Mouse (Mus musculus) heart, adult 2 months (tissue): ENCODE data around the gene Zfp654. TPM values are rescaled to one million over a fixed set of nuclear protein-coding genes. Genes with fewer than 3 reads are reported as not detected.

ENCODE experiments used
- DNase-seq, 2 experiments: peaks; one replicate each; pipeline ENCODE4 v3.0.0; 2021
- H3K27ac ChIP-seq: fragments of 200-600 bp; 2 replicates; pipeline ENCODE4 v1.8.1; 2022
- H3K27me3 ChIP-seq: fragments of 200-500 bp; 2 replicates; pipeline ENCODE4 v1.6.1; 2012; ENCODE audit warnings: mild to moderate bottlenecking, low read length, inconsistent platforms, mixed read lengths; ENCODE audit not compliant: control insufficient read depth, insufficient read depth
- H3K36me3 ChIP-seq: fragments of 200-500 bp; 2 replicates; pipeline ENCODE4 v1.6.1; 2012; ENCODE audit warnings: low read length, inconsistent platforms; ENCODE audit not compliant: control insufficient read depth, insufficient read depth
- H3K4me1 ChIP-seq: fragments of 200-500 bp; 2 replicates; pipeline ENCODE4 v1.6.1; 2011; ENCODE audit warnings: low read length; ENCODE audit not compliant: control insufficient read depth, insufficient read depth
- H3K4me3 ChIP-seq: fragments of 200-600 bp; 2 replicates; pipeline ENCODE4 v1.8.1; 2022
- H3K79me2 ChIP-seq: fragments of 200-500 bp; replicated peaks from 2 replicates; pipeline ENCODE4 v1.6.1; 2012; ENCODE audit warnings: mild to moderate bottlenecking, inconsistent platforms, low read length, moderate library complexity, mixed read lengths; ENCODE audit not compliant: control insufficient read depth, insufficient read depth
- H3K9ac ChIP-seq: fragments of 200-500 bp; 2 replicates; pipeline ENCODE4 v1.6.1; 2012; ENCODE audit warnings: low read depth, mild to moderate bottlenecking, control low read depth, inconsistent platforms, low read length, mixed read lengths
- CTCF ChIP-seq: fragments of 200-600 bp; IDR thresholded peaks from 2 replicates; pipeline ENCODE4 v1.8.1; 2022; ENCODE audit warnings: antibody characterized with exemption, mild to moderate bottlenecking, moderate library complexity
- EP300 ChIP-seq: fragments of 200-500 bp; IDR thresholded peaks from 2 replicates; pipeline ENCODE4 v1.6.1; 2011; ENCODE audit warnings: low read depth, low read length, control low read depth; ENCODE audit not compliant: insufficient read depth
- POLR2A ChIP-seq: fragments of 200-500 bp; IDR thresholded peaks from 2 replicates; pipeline ENCODE4 v1.6.1; 2011; ENCODE audit warnings: mild to moderate bottlenecking, low read depth, low read length, control low read depth; ENCODE audit not compliant: insufficient read depth
- whole genome bisulfite sequencing: fragments of 180-500 bp; shearing (Covaris S2); methylation state at CpG from one replicate; pipeline ENCODE4 v1.1.7; 2018; 5-methylcytosine and 5-hydroxymethylcytosine counted together
- intact Hi-C: fragments of 180-260 bp; cut with DNase I; formaldehyde crosslinking; loops from one replicate; pipeline ENCODE4 v1.15.1; 2025
- polyA plus RNA-seq: library from polyadenylated mRNA; depleted of rRNA; stranded (reverse); fragments of >200 nt; gene quantifications from 2 replicates; pipeline ENCODE4 v1.2.3, GENCODE M21; 2012
- total RNA-seq, 2 experiments: library from RNA; stranded (reverse); gene quantifications; 2 replicates each; pipeline ENCODE4 v1.2.3; 2021

Gene Zfp654
- total and polyA plus RNA-seq, 3 experiments, result 1.3 to 10.6 (median 7.2) TPM

DNA sequence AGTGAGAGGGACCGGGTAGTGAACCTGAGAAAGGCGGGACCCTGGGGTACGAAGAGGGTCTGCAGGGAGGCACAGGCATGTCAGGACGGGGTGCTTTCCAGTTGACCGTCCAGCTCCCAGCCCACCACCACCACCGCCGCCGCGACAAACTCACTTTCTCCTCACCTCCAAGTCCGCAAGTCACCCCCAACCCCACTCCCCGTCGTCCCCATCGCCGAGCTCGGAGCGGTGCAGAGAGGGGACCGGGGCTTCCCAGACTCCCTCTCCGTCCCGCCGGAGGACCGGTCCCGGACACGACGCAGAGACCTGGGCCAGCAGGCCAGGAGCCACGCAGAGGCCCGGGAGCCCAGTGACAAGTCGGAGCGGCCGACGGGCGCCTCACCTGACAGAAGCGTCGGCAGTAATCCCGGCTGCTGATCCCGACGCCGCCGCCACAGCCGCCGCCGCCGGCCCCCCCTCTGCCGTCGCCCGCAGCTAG is 328 bp downstream of the Zfp654 start:
- peaks cover 6% of the 10 kb centered on the region; the same call in 1 of the 2 replicates for H3K79me2 ChIP-seq
- peak overlapping the region; percentile 90 for H3K9ac ChIP-seq
- TF ChIP-seq POLR2A (no peak), CTCF (no peak), EP300 (no peak)
- no peak for DNase-seq
- peaks cover 21% of the 10 kb centered on the region for H3K36me3 ChIP-seq
- peak overlapping the region; percentile 100 for H3K4me3 ChIP-seq
- peak overlapping the region; percentile 94 for H3K27ac ChIP-seq
- under 1% methylated on average over 45 of the region's 45 CpGs for WGBS
- no peaks in the 10 kb centered on the region for H3K27me3 ChIP-seq
- intact Hi-C loops, result loop anchor here (1.0 kb wide), 1 partner anchor 80 kb away; the partner anchor contains the start of gene 4930453N24Rik
- peaks cover 8% of the 10 kb centered on the region for H3K4me1 ChIP-seq

DNA sequence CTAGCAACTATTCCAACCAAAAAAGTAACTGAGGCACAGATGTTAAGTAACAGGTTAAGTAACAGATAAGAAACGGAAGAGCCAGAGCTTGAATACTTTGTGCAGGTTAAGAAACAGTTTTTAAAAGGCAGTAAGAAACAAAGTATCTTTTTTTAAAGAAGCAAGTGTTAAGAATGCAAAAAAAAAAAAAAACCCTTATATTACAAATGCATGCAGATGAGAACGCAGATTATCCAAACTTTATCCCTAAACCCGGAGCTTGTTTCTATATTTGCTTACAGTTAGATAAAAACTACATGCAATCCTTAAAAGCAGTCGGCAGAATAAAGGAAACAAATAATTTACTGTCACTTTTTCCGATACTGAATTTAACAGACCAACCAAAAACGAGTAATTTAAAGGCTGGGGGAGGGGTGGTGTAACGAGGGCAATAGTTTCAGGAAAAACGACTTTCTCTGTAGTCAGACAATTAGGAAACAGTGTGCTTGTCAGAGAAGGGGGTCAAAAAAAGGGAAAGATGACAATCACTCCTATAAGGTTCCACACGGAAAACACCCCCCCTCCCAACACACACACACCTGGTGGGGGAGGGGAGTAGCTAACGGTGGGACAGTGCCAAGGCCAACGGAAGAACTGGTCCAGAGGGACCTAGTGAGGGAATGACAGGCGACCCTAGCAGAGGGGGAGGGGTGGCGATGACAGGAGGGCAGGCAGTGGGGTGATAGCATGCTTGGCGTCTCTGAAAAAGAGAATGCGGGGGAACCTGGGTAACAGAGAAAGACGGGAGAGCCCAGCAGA is 966 bp downstream of the Zfp654 start:
- peaks cover 8% of the 10 kb centered on the region for H3K4me1 ChIP-seq
- H3K4me3 ChIP-seq, result peak overlapping the region; percentile 100
- peaks cover 6% of the 10 kb centered on the region; the same call in 1 of the 2 replicates for H3K79me2 ChIP-seq
- intact Hi-C loops, result loop anchor here (1.0 kb wide), 1 partner anchor 79 kb away; the partner anchor contains the start of gene 4930453N24Rik
- H3K27me3 ChIP-seq, result no peaks in the 10 kb centered on the region
- H3K36me3 ChIP-seq, result peaks cover 21% of the 10 kb centered on the region
- DNase-seq, result peak; percentile 31 to 50
- WGBS, result under 1% methylated on average over 16 of the region's 16 CpGs
- peak overlapping the region; percentile 90 for H3K9ac ChIP-seq
- TF ChIP-seq CTCF, result no peak
- TF ChIP-seq POLR2A, result no peak
- no peak for TF ChIP-seq EP300
- peak overlapping the region; percentile 94 for H3K27ac ChIP-seq

- H3K4me3 ChIP-seq, result no peak overlapping the region
- H3K27ac ChIP-seq, result no peak overlapping the region
- 88% methylated on average over 8 of the region's 8 CpGs for whole genome bisulfite sequencing
- peak; percentile 51 for TF ChIP-seq CTCF
- no peak for TF ChIP-seq POLR2A
- peaks cover 2% of the 10 kb centered on the region for H3K36me3 ChIP-seq
- no peak overlapping the region for H3K9ac ChIP-seq
- intact Hi-C loops, result no loop called here
- no peaks in the 10 kb centered on the region for H3K27me3 ChIP-seq
- no peak for DNase-seq
- H3K79me2 ChIP-seq, result peaks cover 6% of the 10 kb centered on the region
- H3K4me1 ChIP-seq, result peaks cover 2% of the 10 kb centered on the region
Measured at GRCm38 (mm10) chr16:64845947-64846346, 5.5 kb downstream of the Zfp654 start.

DNA sequence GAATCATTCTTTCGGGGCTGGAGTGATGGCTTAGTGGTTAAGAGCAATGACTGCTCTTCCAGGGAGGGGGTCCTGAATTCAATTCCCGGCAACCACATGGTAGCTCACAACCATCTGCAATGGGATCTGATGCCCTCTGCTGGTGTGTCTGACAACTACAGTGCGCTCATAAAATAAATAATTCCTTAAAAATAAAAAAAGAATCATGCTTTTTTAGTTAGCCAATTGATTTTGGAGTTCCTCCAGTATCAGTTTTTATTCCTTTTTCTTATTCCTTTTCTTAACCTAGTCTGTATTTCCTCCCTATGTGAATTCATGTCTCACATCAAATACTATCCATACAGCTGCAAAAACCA is 9.1 kb downstream of the Zfp654 start:
- H3K36me3 ChIP-seq, result 0 out of 2 replicates have a peak, but pooled peaks cover 2% of the 10 kb centered on the region
- peaks cover 5% of the 10 kb centered on the region; the same call in 1 of the 2 replicates for H3K79me2 ChIP-seq
- H3K27ac ChIP-seq, result no peak overlapping the region
- H3K4me1 ChIP-seq, result peaks cover 1% of the 10 kb centered on the region; the same call in 1 of the 2 replicates
- intact Hi-C loops, result no loop called here
- H3K9ac ChIP-seq, result no peak overlapping the region
- no peak for DNase-seq
- no peak overlapping the region for H3K4me3 ChIP-seq
- no peaks in the 10 kb centered on the region for H3K27me3 ChIP-seq
- 98% methylated on average over 3 of the region's 3 CpGs for WGBS
- TF ChIP-seq EP300 (no peak), POLR2A (no peak), CTCF (peak; percentile 31)

DNA sequence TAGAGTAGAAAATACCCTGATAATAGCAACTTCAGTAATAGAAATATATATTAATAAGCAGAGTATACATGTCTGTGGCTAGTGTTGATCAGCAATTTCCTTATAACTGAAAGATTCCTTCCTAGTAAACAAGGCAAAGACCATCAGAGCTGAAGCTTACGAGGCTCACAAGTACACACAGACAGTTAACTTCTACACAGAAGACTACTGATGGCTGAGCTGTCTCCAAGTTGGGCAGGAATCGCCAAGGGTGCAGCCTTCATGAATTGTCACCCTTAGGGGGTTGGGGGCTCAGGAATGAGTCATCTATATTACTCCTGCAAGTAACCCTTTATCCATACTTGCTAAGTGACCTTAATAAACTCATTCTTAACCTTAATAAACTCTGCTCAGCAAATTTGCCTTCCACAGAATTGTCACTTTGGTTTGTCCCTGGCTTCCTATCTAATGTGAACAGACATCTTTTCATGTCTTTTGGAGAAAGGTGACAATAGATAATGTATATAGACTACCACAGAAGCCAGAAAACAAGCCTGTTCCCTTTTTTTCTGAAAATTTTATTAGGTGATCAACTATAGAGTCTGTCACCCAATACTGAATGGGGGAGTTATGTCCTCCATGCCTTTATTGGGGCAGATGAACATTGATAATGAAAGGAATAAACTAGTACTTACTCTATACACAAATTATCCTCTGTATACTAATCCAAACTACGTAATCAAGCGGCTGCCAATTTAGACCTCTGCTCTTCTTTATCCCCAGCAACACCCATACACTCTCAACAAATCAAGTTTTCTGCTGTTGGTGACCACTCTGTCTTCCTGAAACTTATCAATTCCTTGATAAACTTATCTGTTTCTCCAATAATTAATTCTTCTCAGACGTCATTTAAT is 9.7 kb downstream of the Zfp654 start:
- Histone ChIP-seq H3K4me3 (no peak overlapping the region), H3K79me2 (peaks cover 5% of the 10 kb centered on the region; the same call in 1 of the 2 replicates)
- WGBS, result 83% methylated on average over 5 of the region's 5 CpGs

More for the DNA sequence above, 9.7 kb downstream of the Zfp654 start:
- no peak overlapping the region for H3K27ac ChIP-seq
- H3K27me3 ChIP-seq, result no peaks in the 10 kb centered on the region
- intact Hi-C loops, result no loop called here
- H3K36me3 ChIP-seq, result 0 out of 2 replicates have a peak, but pooled peaks cover 2% of the 10 kb centered on the region
- DNase-seq, result no peak
- no peak overlapping the region for H3K9ac ChIP-seq
- TF ChIP-seq CTCF, result no peak
- no peak for TF ChIP-seq POLR2A
- TF ChIP-seq EP300, result no peak
- H3K4me1 ChIP-seq, result peaks cover 3% of the 10 kb centered on the region; the same call in 1 of the 2 replicates
